Mouse (Mus musculus) midbrain, embryonic 11.5 days (tissue): ENCODE measurements around the gene Slc18a3. TPM values are rescaled to one million over a fixed set of nuclear protein-coding genes. Genes with fewer than 3 reads are reported as not detected.
A peak's percentile ranks its signal among the peaks of the same experiment; 100 is the strongest.

ENCODE experiments used
- ATAC-seq: fragments of 200-750 bp; cut with Nextera tagmentation; 2 replicates; pipeline ENCODE4 v1.8.0; 2017; ENCODE audit warnings: moderate TSS enrichment, moderate library complexity; ENCODE audit not compliant: low FRiP score
- DNase-seq: peaks from one replicate; pipeline ENCODE4 v3.0.0; 2015; ENCODE audit warnings: low spot score; ENCODE audit errors: missing footprints
- H3K27ac ChIP-seq: fragments of 300-500 bp; sonication (generic); 2 replicates; pipeline ENCODE4 v1.5.1; 2014; ENCODE audit warnings: low read depth, low read length
- H3K27me3 ChIP-seq: fragments of 300-500 bp; sonication (generic); 2 replicates; pipeline ENCODE4 v1.6.1; 2014; ENCODE audit warnings: mild to moderate bottlenecking, low read length, moderate library complexity, mixed read lengths; ENCODE audit not compliant: control insufficient read depth, insufficient read depth
- H3K36me3 ChIP-seq: fragments of 300-500 bp; sonication (generic); 2 replicates; pipeline ENCODE4 v1.6.1; 2014; ENCODE audit warnings: mild to moderate bottlenecking, low read length, moderate library complexity, mixed read lengths; ENCODE audit not compliant: control insufficient read depth, insufficient read depth
- H3K4me1 ChIP-seq: fragments of 300-500 bp; sonication (generic); 2 replicates; pipeline ENCODE4 v1.6.1; 2014; ENCODE audit warnings: low read length; ENCODE audit not compliant: control insufficient read depth, insufficient read depth
- H3K4me2 ChIP-seq: fragments of 300-500 bp; sonication (generic); 2 replicates; pipeline ENCODE4 v1.6.1; 2014; ENCODE audit warnings: mild to moderate bottlenecking, moderate library complexity
- H3K4me3 ChIP-seq: fragments of 300-500 bp; sonication (generic); 2 replicates; pipeline ENCODE4 v1.5.1; 2014; ENCODE audit warnings: low read depth, low read length
- H3K9ac ChIP-seq: fragments of 300-500 bp; sonication (generic); 2 replicates; pipeline ENCODE4 v1.6.1; 2014; ENCODE audit warnings: low read length
- H3K9me3 ChIP-seq: fragments of 300-500 bp; sonication (generic); 2 replicates; pipeline ENCODE4 v1.6.1; 2016; ENCODE audit warnings: low read length; ENCODE audit not compliant: control insufficient read depth
- WGBS: fragments of 180-500 bp; shearing (Covaris S2); extraction: QIAGEN DNeasy Blood & Tissue Kit; methylation state at CpG from one replicate; pipeline ENCODE4 v1.1.7; 2014; 5-methylcytosine and 5-hydroxymethylcytosine counted together
- polyA plus RNA-seq: library from polyadenylated mRNA; unstranded; fragments of >200 nt; fragmentation: Nextera tagmentation; extraction: Ambion mirVana; gene quantifications from 2 replicates; pipeline ENCODE4 v1.2.1, GENCODE M21; 2014

Slc18a3 gene
- 0.19 and 0.59 TPM in 2 replicates for polyA plus RNA-seq

DNA sequence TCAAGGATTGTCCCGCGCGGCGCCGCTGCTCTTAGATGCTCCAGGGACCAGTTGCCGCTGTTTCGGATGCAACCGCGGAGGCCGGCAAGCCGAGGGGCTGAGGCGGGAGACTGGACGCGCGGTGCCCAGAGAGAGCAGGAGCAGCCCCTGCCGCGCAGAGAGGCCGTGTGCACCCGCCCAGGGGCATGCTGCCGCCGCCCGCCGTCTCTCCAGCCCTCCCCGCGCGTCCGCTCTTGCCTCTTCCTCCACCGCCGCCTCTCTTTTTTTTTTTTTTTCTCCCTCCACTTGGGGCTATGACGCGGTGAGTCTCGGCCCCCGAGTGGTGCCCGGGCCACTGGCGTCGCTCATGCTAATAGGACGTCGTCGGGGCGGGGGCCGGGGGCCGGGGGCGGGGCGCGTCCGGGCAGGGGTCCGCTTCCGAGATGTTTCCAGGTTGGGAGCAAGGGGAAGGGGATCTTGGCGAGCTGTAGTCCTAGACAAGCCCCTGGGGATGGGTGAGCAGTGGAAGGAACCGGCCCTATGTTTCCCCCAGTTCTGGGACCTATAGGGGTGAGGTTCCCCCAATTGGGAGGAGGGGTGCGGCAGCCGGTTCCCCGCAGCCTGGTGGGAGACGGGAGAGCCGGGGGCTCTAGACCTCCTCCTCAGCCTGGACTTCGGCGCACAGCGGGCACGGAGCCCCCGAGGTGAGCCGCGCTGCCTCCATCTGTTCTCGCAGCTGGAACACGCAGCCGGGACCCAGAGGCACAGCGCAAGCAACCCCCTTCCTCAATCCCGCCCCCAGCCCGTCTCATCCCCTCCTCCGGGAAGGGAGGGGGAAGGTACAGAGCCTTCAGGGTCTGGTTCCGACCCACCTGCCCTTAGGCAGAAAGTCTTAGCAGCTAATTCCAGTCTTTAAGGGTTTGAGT lies at the start of gene Slc18a3:
Gene Slc18a3 (minus strand): TSS at position 250 of the 905 bp plus-strand sequence.
- Histone ChIP-seq H3K27me3 (peaks cover 76% of the 10 kb centered on the region), H3K9me3 (no peaks in the 10 kb centered on the region), H3K36me3 (no peaks in the 10 kb centered on the region), H3K4me2 (peak within 1 kb of the TSS; percentile 55), H3K27ac (no peak within 1 kb of the TSS), H3K4me3 (peak within 1 kb of the TSS; percentile 38), H3K9ac (peak within 1 kb of the TSS; percentile 43), H3K4me1 (peaks cover 8% of the 10 kb centered on the region)
- peak; percentile 90 for DNase-seq
- WGBS, result under 1% methylated on average over 61 of the region's 70 CpGs
- ATAC-seq, result peak; percentile 45; the same call in 1 of the 2 replicates

DNA sequence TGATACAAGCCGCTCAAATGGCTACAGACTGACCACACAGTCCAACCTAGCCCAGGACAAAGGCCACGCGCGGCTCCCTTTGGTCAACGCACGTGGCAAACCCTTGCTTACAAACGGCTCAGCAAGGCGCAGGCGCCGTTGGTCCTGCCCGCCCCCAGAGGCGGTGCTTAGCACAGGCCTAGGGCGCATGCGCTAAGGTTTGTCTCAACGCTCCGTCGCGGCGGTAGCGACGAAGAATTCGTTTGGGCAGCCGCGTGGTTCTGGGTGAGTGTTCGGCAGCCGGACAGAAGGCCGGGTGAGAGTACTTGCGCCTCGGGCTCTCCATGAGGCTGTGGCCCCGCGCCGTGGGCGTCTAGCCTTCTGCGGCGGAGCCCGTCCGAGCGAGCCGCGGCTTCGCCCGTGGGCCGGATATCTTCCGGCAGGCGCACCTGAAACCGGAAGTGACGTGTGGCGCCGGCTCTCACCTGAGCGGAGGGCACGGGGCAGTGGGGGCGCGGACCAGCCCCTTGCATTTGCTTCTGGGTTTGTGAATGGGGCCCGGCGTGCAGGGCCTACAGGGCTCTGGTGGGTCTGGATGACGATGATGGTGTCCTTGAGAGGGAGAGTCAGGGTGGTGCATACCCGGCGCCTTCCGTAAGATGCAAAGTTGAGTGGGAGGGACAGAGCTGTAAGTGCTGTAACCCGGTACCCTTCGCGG lies 48.8 kb upstream of the Slc18a3 start, which contains the start of gene Ercc6:
Gene Ercc6 (plus strand): TSS at position 186 of the 697 bp plus-strand sequence.
- under 1% methylated on average over 62 of the region's 62 CpGs for WGBS
- DNase-seq, result peak; percentile 99
- Histone ChIP-seq H3K27me3 (no peaks in the 10 kb centered on the region), H3K4me1 (peaks cover 3% of the 10 kb centered on the region), H3K36me3 (peaks cover 11% of the 10 kb centered on the region), H3K9ac (peak within 1 kb of the TSS; percentile 64), H3K9me3 (no peaks in the 10 kb centered on the region), H3K27ac (no peak within 1 kb of the TSS; the same call in 1 of the 2 replicates), H3K4me2 (peak within 1 kb of the TSS; percentile 86), H3K4me3 (peak within 1 kb of the TSS; percentile 75)
- peak; percentile 99 for ATAC-seq

DNA sequence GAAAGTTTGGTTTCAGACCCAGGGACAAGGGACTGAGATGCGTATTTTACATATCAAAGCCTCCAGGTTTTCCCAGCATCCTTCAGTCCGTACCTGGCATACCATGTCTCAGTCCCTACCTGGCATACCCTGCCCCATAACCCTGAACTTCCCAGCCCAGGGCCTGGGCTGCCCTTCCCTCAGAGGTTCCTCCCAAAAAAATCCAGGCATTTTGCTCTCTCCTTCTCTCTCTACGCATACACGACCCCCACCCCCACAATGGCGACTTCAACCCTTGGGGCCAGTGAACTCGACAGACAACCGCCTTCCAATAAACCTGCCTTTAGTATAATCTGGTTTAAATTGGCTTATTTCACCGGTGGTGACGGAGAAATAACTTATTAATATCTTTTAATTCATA lies 48.3 kb upstream of the Slc18a3 start:
- DNase-seq, result no peak

DNA sequence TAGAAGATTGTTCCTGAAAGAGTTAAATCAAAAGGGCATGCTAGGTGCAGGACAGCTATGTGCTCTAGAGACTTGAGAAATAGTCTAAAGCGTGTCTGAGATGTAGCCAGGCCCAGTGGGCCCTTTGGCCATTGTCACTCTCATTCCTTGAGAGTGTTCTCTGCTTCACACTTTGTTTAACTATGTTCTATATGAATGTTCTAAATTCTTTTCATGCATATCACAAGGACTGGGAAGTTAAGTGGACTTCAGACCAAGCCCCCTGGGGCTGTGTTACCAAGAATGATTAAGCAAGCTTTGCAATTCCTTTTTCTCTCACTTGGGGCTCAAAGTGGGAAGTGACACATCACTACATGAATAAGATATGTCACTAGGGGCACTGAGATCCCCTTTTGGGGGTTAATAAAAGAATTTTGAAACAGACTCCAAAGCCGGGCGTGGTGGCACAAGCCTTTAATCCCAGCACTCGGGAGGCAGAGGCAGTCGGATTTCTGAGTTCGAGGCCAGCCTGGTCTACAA lies 44.9 kb upstream of the Slc18a3 start:
- Histone ChIP-seq H3K36me3 (no peaks in the 10 kb centered on the region), H3K4me3 (no peak overlapping the region), H3K27ac (no peak overlapping the region), H3K27me3 (no peaks in the 10 kb centered on the region), H3K9ac (no peak overlapping the region), H3K4me2 (no peak overlapping the region), H3K9me3 (no peaks in the 10 kb centered on the region), H3K4me1 (peaks cover 3% of the 10 kb centered on the region)
- 84% methylated on average over 6 of the region's 6 CpGs for WGBS
- no peak for ATAC-seq
- no peak for DNase-seq

More for the DNA sequence above, 48.3 kb upstream of the Slc18a3 start:
- Histone ChIP-seq H3K4me1 (peaks cover 3% of the 10 kb centered on the region), H3K9me3 (no peaks in the 10 kb centered on the region), H3K4me2 (peak overlapping the region; percentile 86), H3K9ac (peak overlapping the region; percentile 64; the same call in 1 of the 2 replicates), H3K36me3 (peaks cover 8% of the 10 kb centered on the region), H3K27ac (no peak overlapping the region), H3K27me3 (no peaks in the 10 kb centered on the region), H3K4me3 (peak overlapping the region; percentile 75)
- WGBS, result 51% methylated on average over 9 of the region's 9 CpGs
- ATAC-seq, result peak; percentile 62

DNA sequence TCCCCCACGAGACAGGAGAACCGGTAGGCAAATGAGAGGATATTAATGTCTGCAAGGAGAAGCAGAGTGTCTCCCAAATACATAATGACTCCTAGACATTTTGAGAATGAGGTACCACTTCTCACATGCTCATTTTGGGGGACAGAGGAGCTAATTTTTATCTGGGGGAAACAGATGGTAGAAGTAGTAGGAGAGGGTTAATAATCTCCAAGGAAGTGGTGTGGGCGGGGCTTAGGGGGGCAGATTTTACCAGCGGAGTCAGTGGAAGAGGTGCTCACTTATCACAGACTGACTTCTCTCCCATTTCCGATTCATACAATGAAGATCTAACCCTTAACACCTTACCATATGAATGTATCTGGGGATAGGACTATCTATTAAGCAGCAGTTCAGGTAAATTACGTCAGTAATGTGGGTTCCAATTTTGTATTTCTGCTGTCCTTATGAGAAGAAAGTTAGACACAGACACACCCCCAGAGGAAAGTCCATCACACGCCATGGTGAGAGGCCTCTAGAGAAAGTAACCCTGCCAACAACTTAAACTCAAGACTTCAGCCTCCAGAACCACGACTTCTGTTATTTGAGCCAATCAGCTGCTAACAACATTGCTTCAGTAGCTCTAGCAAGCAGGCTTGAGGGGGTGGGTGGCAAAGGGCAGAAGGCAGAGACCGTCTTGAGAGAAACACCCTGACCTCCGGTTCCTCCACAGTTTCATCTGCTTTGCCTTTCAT lies 43.6 kb upstream of the Slc18a3 start:
- Histone ChIP-seq H3K4me2 (no peak overlapping the region), H3K9me3 (no peaks in the 10 kb centered on the region), H3K4me3 (no peak overlapping the region), H3K27ac (no peak overlapping the region), H3K9ac (no peak overlapping the region), H3K27me3 (no peaks in the 10 kb centered on the region), H3K4me1 (no peaks in the 10 kb centered on the region), H3K36me3 (no peaks in the 10 kb centered on the region)
- 75% methylated on average over 10 of the region's 10 CpGs for WGBS
- no peak for DNase-seq
- ATAC-seq, result no peak

DNA sequence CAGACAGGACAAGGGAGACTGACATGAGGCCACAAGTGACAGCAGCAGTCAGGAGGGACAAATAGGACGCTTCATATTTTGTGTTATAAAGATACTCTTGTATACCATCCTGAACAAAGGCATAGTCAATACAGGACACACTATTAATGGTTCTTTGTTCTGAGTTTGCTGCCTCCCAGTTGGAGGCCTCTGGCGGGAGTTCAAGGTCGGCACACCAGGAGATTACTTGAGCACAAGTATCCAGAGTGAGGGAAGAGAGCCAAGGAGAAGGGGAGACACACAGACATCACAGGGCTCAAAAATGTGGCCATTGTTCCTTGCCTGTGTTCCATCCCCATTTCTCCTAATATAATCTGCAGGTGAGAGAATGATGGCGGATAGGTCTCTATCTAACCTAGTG lies 42.6 kb upstream of the Slc18a3 start:
- Histone ChIP-seq H3K36me3 (no peaks in the 10 kb centered on the region), H3K9ac (no peak overlapping the region), H3K27me3 (no peaks in the 10 kb centered on the region), H3K9me3 (no peaks in the 10 kb centered on the region), H3K4me1 (no peaks in the 10 kb centered on the region), H3K4me3 (no peak overlapping the region), H3K27ac (no peak overlapping the region), H3K4me2 (no peak overlapping the region)
- no peak for DNase-seq
- 79% methylated on average over 4 of the region's 4 CpGs for WGBS
- no peak for ATAC-seq

DNA sequence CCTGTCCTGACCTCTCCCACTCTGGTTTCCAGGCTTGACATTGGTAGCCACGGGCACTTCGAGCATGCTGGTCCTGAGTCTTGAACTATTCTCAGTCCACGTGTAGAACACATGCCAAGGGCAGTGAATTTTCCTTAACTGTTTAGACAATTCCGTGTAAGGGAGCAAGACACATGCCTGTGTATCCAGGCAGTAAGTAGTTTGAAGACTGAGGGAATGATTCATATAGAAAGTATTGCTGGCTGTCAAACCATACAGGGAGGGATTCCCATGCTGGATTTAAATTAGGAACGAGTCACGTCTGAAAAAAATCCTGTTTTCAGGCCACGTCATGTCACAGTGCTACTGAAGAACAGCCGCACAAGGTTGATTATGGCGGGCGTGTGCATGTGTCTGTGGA lies 41.7 kb upstream of the Slc18a3 start:
- Histone ChIP-seq H3K4me2 (no peak overlapping the region), H3K36me3 (no peaks in the 10 kb centered on the region), H3K9ac (no peak overlapping the region), H3K27me3 (no peaks in the 10 kb centered on the region), H3K4me3 (no peak overlapping the region), H3K9me3 (no peaks in the 10 kb centered on the region), H3K4me1 (no peaks in the 10 kb centered on the region), H3K27ac (no peak overlapping the region)
- DNase-seq, result no peak
- 89% methylated on average over 10 of the region's 10 CpGs for WGBS
- ATAC-seq, result no peak

DNA sequence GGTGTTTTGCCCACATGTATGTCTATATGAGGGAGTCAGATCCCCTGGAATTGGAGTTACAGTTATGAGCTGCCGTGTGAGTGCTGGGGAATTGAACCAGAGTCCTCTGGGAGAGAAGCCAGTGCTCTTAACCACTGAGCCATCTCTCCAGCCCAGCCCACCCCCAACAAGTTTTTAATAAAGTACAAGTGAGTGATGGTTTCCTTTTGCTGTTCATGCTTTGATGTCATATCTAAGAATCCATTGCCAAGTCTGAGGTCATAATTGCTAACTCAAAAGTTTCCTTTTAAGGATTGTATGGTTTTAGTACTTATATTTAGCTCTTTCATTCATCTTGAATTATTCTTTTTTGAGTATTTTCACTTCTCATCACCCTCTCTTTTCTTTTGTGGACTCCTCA lies 39.2 kb upstream of the Slc18a3 start:
- DNase-seq, result no peak
- 100% methylated on average over 1 of the region's 1 CpGs for WGBS

More for the DNA sequence above, 39.2 kb upstream of the Slc18a3 start:
- Histone ChIP-seq H3K9ac (no peak overlapping the region), H3K27me3 (no peaks in the 10 kb centered on the region), H3K4me1 (no peaks in the 10 kb centered on the region), H3K4me3 (no peak overlapping the region), H3K4me2 (no peak overlapping the region), H3K9me3 (no peaks in the 10 kb centered on the region), H3K36me3 (no peaks in the 10 kb centered on the region), H3K27ac (no peak overlapping the region)
- ATAC-seq, result no peak
